Mouse (Mus musculus): ENCODE measurements around the gene Phox2a.

DNA sequence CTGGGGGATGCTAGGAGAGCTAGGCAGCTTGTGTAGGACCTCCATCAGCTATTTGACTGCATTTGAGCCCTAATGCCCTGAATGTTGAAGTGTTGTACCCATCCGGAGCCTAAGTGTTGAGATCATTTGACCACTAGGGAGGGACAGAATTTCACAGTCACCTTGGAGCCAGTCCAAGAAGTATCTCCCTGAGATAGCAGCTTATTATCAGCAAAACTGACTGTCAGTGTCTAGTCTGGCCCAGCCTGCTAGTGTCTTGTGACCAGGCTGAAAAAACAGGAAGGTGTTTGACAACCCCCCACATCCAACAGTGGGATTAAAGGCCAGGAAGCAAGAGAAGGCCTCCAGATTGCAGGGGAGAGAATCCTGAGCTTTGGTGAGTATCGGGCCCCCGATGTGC is 53.2 kb downstream of the Phox2a start:
- TF ChIP-seq CTCF (IDR thresholded peaks at IDR 0.05; ENCODE audit: extremely low read depth, insufficient read depth, low read length): no peak
- TF ChIP-seq POLR2A (IDR thresholded peaks at IDR 0.05; ENCODE audit: extremely low read depth, insufficient read depth, low read length): no peak

Measured in cortical plate, adult 2 months (tissue).